Mouse (Mus musculus): Measurements from ENCODE around the gene Slc16a13. TPM values are rescaled to one million over a fixed set of nuclear protein-coding genes. Genes with fewer than 3 reads are reported as not detected.

Slc16a13 gene
- polyA plus RNA-seq, 1 experiment from 2014 or later: 4.5 TPM

DNA sequence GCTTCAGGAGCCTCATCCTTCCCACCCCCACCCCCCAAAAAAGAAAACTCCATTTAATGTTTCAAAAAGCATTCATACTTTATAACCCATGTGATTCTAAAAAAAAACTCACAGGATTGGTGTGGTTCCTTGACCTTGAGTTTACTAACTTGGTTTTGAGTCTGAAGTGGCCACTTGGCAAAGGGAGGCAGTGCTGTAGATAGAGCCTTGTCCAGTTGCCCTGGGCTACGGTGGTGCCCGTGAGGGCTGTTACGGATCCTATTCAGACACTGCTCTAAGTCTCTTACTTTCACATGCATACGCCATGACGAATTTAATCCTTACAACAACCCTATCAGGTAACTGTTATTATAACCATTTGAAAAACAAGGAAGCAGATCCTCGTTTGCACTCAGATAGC is 8.9 kb downstream of the Slc16a13 start:
- Histone ChIP-seq H3K9me3 (ENCODE audit: low read length) (no peaks in the 10 kb centered on the region), H3K36me3 (ENCODE audit: insufficient read depth, low read length) (no peaks in the 10 kb centered on the region), H3K27ac (ENCODE audit: low read length) (no peak overlapping the region), H3K4me2 (replicated peaks; ENCODE audit: low read depth, low read length) (no peak overlapping the region), H3K9ac (replicated peaks; ENCODE audit: low read depth) (no peak overlapping the region), H3K4me3 (ENCODE audit: low read depth, low read length) (no peak overlapping the region), H3K4me1 (ENCODE audit: insufficient read depth, low read depth, low read length) (peaks cover 13% of the 10 kb centered on the region; the same call in 1 of the 2 replicates), H3K27me3 (replicated peaks; ENCODE audit: insufficient read depth, low read length) (peaks cover 32% of the 10 kb centered on the region)
- 70% methylated on average over 6 of the region's 6 CpGs for WGBS
- ATAC-seq (peak; percentile 43; the same call in 1 of the 2 replicates), DNase-seq (ENCODE audit: low spot score) (peak; percentile 64)
- TF ChIP-seq CTCF (IDR thresholded peaks at IDR 0.05) (no peak), EP300 (IDR thresholded peaks at IDR 0.05) (no peak)

DNA sequence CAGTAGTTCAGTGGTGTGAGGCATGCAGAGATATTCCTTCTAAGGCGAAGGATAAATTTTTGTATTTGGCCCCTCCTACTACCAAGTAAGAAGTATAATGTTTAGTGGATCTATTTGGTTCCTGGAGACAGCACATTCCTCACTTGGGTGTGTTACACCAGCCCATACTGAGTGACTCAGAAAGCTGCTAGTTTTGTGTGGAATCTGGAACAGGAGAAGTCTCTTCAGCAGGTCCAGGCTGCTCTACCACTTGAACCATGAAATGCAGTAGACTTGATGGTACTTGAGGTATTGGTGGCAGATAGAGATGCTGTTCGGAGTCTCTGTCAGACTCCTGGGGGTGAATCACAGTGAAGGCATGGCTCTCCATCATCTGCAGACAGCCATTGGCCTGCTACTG is 10.2 kb downstream of the Slc16a13 start:
- 71% methylated on average over 2 of the region's 2 CpGs for WGBS

DNA sequence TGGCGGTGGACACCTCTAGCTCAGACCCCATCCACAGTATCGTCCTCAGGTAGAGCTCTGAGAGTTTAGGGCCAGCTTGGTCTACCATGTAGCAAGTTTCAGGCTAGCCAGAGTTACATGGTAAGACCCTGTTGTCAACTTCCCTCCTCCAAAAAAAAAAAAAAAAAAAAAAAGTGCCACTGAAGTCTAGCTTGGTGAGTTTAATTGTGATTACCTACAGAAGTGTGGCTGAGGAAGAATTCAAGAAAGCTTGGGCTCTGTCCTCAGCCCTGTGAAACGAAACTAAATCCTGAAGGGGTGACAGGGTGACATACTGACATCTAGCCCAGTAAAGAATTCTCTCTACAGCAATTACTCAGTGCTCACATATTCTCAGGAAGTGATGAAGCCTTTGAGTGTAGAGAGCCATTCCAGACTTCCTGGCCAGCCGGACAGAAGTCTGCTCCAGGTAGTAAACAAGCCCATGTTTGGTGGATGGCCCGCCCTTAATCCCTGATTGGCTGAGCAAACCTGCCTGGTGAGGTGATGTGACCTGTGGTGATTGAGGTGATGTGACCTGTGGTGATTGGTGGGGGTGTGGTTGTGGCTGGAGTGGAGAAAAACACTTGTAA is 12.0 kb downstream of the Slc16a13 start:
- Histone ChIP-seq H3K4me1 (ENCODE audit: insufficient read depth, low read depth, low read length) (peaks cover 3% of the 10 kb centered on the region; the same call in 1 of the 2 replicates), H3K27me3 (replicated peaks; ENCODE audit: insufficient read depth, low read length) (peaks cover 4% of the 10 kb centered on the region; the same call in 1 of the 2 replicates), H3K9ac (replicated peaks; ENCODE audit: low read depth) (no peak overlapping the region), H3K9me3 (ENCODE audit: low read length) (no peaks in the 10 kb centered on the region), H3K4me3 (ENCODE audit: low read depth, low read length) (no peak overlapping the region), H3K4me2 (replicated peaks; ENCODE audit: low read depth, low read length) (no peak overlapping the region), H3K27ac (ENCODE audit: low read length) (no peak overlapping the region), H3K36me3 (ENCODE audit: insufficient read depth, low read length) (no peaks in the 10 kb centered on the region)
- 58% methylated on average over 5 of the region's 5 CpGs for WGBS
- DNase-seq (ENCODE audit: low spot score) (no peak), ATAC-seq (peak; percentile 15; the same call in 1 of the 2 replicates)
- 0 out of 2 replicates have a peak, but pooled peaks have one; percentile 6 for TF ChIP-seq EP300 (IDR thresholded peaks at IDR 0.05)
- TF ChIP-seq CTCF (IDR thresholded peaks at IDR 0.05): no peak

More for the DNA sequence above, 10.2 kb downstream of the Slc16a13 start:
- no peak overlapping the region for H3K4me2 ChIP-seq (replicated peaks; ENCODE audit: low read depth, low read length)
- no peak overlapping the region for H3K9ac ChIP-seq (replicated peaks; ENCODE audit: low read depth)
- ATAC-seq (no peak), DNase-seq (ENCODE audit: low spot score) (peak; percentile 29)
- H3K4me1 ChIP-seq (ENCODE audit: insufficient read depth, low read depth, low read length): peaks cover 13% of the 10 kb centered on the region; the same call in 1 of the 2 replicates
- no peaks in the 10 kb centered on the region for H3K9me3 ChIP-seq (ENCODE audit: low read length)
- H3K27ac ChIP-seq (ENCODE audit: low read length): no peak overlapping the region
- TF ChIP-seq EP300 (IDR thresholded peaks at IDR 0.05): no peak
- no peak for TF ChIP-seq CTCF (IDR thresholded peaks at IDR 0.05)
- H3K4me3 ChIP-seq (ENCODE audit: low read depth, low read length): no peak overlapping the region
- no peaks in the 10 kb centered on the region for H3K36me3 ChIP-seq (ENCODE audit: insufficient read depth, low read length)
- H3K27me3 ChIP-seq (replicated peaks; ENCODE audit: insufficient read depth, low read length): peaks cover 21% of the 10 kb centered on the region

DNA sequence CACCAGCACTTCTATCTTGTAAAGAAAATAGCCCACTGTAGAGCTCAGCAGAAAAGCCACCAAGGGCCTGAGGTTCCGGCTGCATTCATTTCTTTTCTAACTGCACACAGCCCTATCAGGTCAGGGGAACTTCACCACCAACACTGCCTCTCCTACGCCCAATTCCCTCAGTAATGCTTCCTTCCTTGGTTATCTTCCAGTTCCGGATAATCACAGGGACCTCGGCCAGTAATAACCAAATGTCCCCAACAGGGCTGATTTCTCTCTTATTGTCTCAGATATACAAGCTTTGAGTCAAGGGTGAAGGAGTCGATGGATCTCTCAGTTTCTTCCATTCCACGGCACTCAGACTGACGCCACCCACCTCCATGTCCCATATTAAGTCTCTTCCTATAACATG is 13.6 kb downstream of the Slc16a13 start:
- WGBS: 68% methylated on average over 7 of the region's 7 CpGs
- H3K27me3 ChIP-seq (replicated peaks; ENCODE audit: insufficient read depth, low read length): no peaks in the 10 kb centered on the region
- H3K9ac ChIP-seq (replicated peaks; ENCODE audit: low read depth): no peak overlapping the region
- H3K27ac ChIP-seq (ENCODE audit: low read length): no peak overlapping the region
- no peak overlapping the region for H3K4me3 ChIP-seq (ENCODE audit: low read depth, low read length)
- no peak for TF ChIP-seq EP300 (IDR thresholded peaks at IDR 0.05)
- TF ChIP-seq CTCF (IDR thresholded peaks at IDR 0.05): no peak
- ATAC-seq: no peak
- no peak for DNase-seq (ENCODE audit: low spot score)
- H3K9me3 ChIP-seq (ENCODE audit: low read length): no peaks in the 10 kb centered on the region
- H3K36me3 ChIP-seq (ENCODE audit: insufficient read depth, low read length): no peaks in the 10 kb centered on the region
- no peak overlapping the region for H3K4me2 ChIP-seq (replicated peaks; ENCODE audit: low read depth, low read length)
- H3K4me1 ChIP-seq (ENCODE audit: insufficient read depth, low read depth, low read length): no peaks in the 10 kb centered on the region

DNA sequence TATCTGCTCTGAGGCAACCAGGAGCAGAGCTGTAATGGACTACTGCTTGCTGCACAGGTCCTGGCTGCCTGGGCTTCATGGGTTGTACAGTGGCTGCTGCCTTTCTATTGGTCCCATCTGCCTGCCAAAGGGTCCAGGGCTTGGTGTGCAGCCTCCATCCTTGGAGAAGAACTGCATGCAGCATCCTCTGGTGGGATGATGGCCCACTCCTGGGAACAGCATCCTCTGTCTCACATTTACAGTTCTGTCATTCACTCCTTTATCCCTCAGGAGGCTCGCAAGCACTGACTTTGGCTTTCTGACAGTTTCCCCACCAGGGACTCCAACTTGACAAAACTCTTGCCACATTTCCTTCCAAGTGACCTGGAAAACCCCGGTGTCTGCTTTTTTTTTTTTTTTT is 14.1 kb downstream of the Slc16a13 start:
- Histone ChIP-seq H3K4me3 (ENCODE audit: low read depth, low read length) (no peak overlapping the region), H3K36me3 (ENCODE audit: insufficient read depth, low read length) (no peaks in the 10 kb centered on the region), H3K4me1 (ENCODE audit: insufficient read depth, low read depth, low read length) (no peaks in the 10 kb centered on the region), H3K9ac (replicated peaks; ENCODE audit: low read depth) (no peak overlapping the region), H3K27ac (ENCODE audit: low read length) (no peak overlapping the region), H3K4me2 (replicated peaks; ENCODE audit: low read depth, low read length) (no peak overlapping the region), H3K9me3 (ENCODE audit: low read length) (no peaks in the 10 kb centered on the region), H3K27me3 (replicated peaks; ENCODE audit: insufficient read depth, low read length) (no peaks in the 10 kb centered on the region)
- DNase-seq (ENCODE audit: low spot score): no peak
- ATAC-seq: no peak
- WGBS: 75% methylated on average over 2 of the region's 2 CpGs
- TF ChIP-seq EP300 (IDR thresholded peaks at IDR 0.05) (no peak), CTCF (IDR thresholded peaks at IDR 0.05) (no peak)

DNA sequence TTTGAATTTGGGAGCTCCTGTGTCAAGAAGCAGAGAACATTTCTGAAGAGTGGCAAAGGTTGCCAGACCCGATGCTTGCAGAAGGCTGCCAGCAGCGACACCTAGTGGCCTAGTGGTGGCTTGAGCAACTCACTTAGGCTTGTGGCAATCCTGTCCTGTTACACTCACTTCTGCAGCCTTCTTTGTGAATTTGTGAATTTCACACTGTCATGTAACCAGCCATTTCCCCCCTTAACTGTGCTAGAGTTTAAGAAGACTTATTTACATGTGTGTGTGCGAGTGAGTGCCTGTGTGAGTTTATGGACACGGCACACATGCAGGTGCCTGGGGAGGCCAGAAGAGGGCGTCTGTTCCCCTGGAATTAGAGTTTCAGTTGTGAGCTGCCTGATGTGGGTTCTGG is 19.2 kb downstream of the Slc16a13 start:
- Histone ChIP-seq H3K36me3 (ENCODE audit: insufficient read depth, low read length) (no peaks in the 10 kb centered on the region), H3K9ac (replicated peaks; ENCODE audit: low read depth) (no peak overlapping the region), H3K9me3 (ENCODE audit: low read length) (no peaks in the 10 kb centered on the region), H3K4me3 (ENCODE audit: low read depth, low read length) (no peak overlapping the region), H3K4me1 (ENCODE audit: insufficient read depth, low read depth, low read length) (no peaks in the 10 kb centered on the region), H3K27ac (ENCODE audit: low read length) (no peak overlapping the region), H3K27me3 (replicated peaks; ENCODE audit: insufficient read depth, low read length) (no peaks in the 10 kb centered on the region), H3K4me2 (replicated peaks; ENCODE audit: low read depth, low read length) (no peak overlapping the region)
- TF ChIP-seq CTCF (IDR thresholded peaks at IDR 0.05) (peak; percentile 92), EP300 (IDR thresholded peaks at IDR 0.05) (no peak)
- ATAC-seq: peak; percentile 60
- DNase-seq (ENCODE audit: low spot score): peak; percentile 89
- WGBS: 38% methylated on average over 5 of the region's 5 CpGs

Measured in lung, postnatal 0 days (tissue).